Mouse (Mus musculus) ES-Bruce4 (cell line): ENCODE measurements at regions not wholly inside any gene's neighbourhood (a gene's known extent, or its start where the extent isn't known, plus 50 kb on each side); places are given as distances from the start of the nearest gene placed in this dataset.

Experiments used
- H3K27ac ChIP-seq: 2 replicates; pipeline ENCODE4 v1.5.1; 2012; ENCODE audit warnings: low read length, inconsistent platforms; ENCODE audit not compliant: insufficient read depth
- H3K27me3 ChIP-seq: 2 replicates; pipeline ENCODE4 v1.6.1; 2012; ENCODE audit warnings: mild to moderate bottlenecking, low read length, inconsistent platforms; ENCODE audit not compliant: control insufficient read depth, poor library complexity, insufficient read depth, severe bottlenecking
- H3K36me3 ChIP-seq: 2 replicates; pipeline ENCODE4 v1.6.1; 2012; ENCODE audit warnings: inconsistent platforms, mild to moderate bottlenecking, low read length, moderate library complexity; ENCODE audit not compliant: control insufficient read depth, poor library complexity, insufficient read depth, severe bottlenecking
- H3K4me1 ChIP-seq: one replicate; pipeline ENCODE4 v1.8.1; 2011; ENCODE audit warnings: low read length; ENCODE audit not compliant: control insufficient read depth, insufficient read depth
- H3K4me3 ChIP-seq: 2 replicates; pipeline ENCODE4 v1.5.1; 2011; ENCODE audit warnings: low read depth, mild to moderate bottlenecking, low read length
- H3K9ac ChIP-seq: 2 replicates; pipeline ENCODE4 v1.6.1; 2012; ENCODE audit warnings: low read depth, mild to moderate bottlenecking, inconsistent platforms; ENCODE audit not compliant: poor library complexity, severe bottlenecking
- H3K9me3 ChIP-seq: replicated peaks from 2 replicates; pipeline ENCODE4 v1.6.1; 2012; ENCODE audit warnings: mild to moderate bottlenecking, low read length, inconsistent platforms; ENCODE audit not compliant: control insufficient read depth, poor library complexity, insufficient read depth, severe bottlenecking
- CTCF ChIP-seq: IDR thresholded peaks from one replicate; pipeline ENCODE4 v1.8.1; 2011; ENCODE audit warnings: low read depth, low read length
- EP300 ChIP-seq: IDR thresholded peaks from 2 replicates; pipeline ENCODE4 v1.6.1; 2011; ENCODE audit warnings: low read depth, low read length; ENCODE audit not compliant: insufficient read depth
- POLR2A ChIP-seq: IDR thresholded peaks from one replicate; pipeline ENCODE4 v1.8.1; 2011; ENCODE audit warnings: low read length; ENCODE audit not compliant: insufficient read depth

DNA sequence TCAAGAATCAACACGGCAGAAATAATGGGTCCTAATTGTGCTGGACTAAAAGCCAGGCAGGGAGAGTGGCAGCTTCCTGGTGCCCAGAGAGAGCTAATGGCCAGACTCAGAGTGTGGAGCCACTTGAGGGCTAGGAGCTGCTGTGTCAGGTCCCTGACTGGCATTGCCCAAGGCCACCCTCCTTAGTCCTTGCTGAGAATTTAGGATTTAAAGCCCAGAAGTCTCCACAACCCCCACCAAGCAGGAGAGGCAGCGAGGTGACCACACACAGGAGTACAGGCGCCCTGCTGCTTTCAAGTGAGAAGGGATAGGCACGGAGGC is 133.7 kb downstream of the Tpra1 start:
- H3K27me3 ChIP-seq = no peaks in the 10 kb centered on the region

DNA sequence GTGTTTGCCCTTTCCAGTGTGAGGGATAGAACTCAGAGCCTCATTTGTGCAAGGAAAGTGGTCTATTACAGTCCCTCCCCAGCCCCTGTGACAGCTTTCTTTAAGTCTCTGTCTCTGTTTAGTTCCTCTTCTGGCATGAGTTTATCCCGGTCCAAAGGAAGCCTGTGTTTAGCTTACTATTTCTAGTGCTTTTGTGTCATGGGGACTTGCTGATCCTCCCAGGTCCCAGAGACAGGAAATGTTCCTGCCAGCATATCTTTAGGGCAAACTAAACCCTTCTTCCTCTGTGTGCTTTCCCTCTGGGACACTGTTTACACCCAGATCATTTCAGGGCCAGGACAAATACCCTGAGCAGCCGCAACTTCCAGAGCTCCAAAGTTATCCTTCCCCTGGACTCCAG is 135.3 kb downstream of the Tpra1 start:
- no peaks in the 10 kb centered on the region for H3K4me1 ChIP-seq
- TF ChIP-seq CTCF (no peak), POLR2A (no peak), EP300 (no peak)
- no peak overlapping the region for H3K9ac ChIP-seq
- H3K9me3 ChIP-seq = no peaks in the 10 kb centered on the region
- no peaks in the 10 kb centered on the region for H3K27me3 ChIP-seq
- H3K4me3 ChIP-seq = no peak overlapping the region
- H3K27ac ChIP-seq = no peak overlapping the region
- H3K36me3 ChIP-seq = no peaks in the 10 kb centered on the region

More for the DNA sequence above, 133.7 kb downstream of the Tpra1 start:
- H3K4me1 ChIP-seq = no peaks in the 10 kb centered on the region
- no peak overlapping the region for H3K9ac ChIP-seq
- H3K4me3 ChIP-seq = no peak overlapping the region
- TF ChIP-seq POLR2A (no peak), CTCF (no peak), EP300 (no peak)
- H3K36me3 ChIP-seq = no peaks in the 10 kb centered on the region
- no peaks in the 10 kb centered on the region for H3K9me3 ChIP-seq
- no peak overlapping the region for H3K27ac ChIP-seq

DNA sequence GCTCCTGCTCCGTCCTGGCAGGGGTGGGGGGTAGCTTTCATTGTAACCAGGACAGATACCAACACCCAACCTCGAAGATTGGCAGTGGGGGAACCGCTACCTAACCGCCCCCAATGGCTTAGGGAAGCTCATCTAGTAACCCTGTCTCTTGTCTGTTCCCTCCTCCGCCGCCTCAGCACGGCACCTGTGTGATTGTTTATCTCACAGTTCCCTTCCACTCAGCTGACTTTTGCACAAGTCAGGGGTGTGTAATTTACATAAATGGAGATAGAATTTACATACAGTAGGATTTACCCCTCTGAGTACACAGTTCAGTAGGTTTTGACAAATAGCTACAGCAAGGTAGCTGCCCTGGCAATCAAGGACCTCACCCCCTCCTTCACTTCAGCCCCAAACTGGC is 135.8 kb downstream of the Tpra1 start:
- Histone ChIP-seq H3K9me3 (no peaks in the 10 kb centered on the region), H3K4me3 (no peak overlapping the region), H3K27me3 (no peaks in the 10 kb centered on the region), H3K4me1 (no peaks in the 10 kb centered on the region), H3K27ac (no peak overlapping the region), H3K36me3 (no peaks in the 10 kb centered on the region), H3K9ac (no peak overlapping the region)
- TF ChIP-seq POLR2A = no peak
- TF ChIP-seq EP300 = no peak
- no peak for TF ChIP-seq CTCF

DNA sequence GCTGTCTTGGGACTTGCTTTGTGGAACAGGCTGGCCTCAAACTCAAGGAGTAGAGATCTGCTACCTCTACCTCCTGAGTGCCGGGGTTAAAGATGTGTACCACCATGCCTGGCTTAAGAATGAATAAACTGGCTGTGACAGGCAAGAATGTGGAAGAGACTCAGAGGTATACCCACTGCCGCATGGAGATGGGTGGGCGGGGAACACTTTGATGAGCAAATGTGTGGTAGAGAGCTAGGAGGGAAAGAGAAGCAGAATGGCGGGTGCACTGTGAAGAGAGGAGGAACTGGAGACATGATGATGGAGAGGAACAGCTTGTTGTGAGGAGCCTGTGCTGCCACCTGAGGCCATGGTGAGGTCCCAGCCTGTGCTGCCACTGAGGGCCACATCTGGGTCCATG is 138.9 kb downstream of the Tpra1 start:
- Histone ChIP-seq H3K27ac (no peak overlapping the region), H3K4me3 (no peak overlapping the region), H3K9me3 (no peaks in the 10 kb centered on the region), H3K4me1 (peaks cover 2% of the 10 kb centered on the region), H3K36me3 (no peaks in the 10 kb centered on the region), H3K27me3 (no peaks in the 10 kb centered on the region), H3K9ac (no peak overlapping the region)
- TF ChIP-seq EP300 (no peak), POLR2A (no peak), CTCF (no peak)

DNA sequence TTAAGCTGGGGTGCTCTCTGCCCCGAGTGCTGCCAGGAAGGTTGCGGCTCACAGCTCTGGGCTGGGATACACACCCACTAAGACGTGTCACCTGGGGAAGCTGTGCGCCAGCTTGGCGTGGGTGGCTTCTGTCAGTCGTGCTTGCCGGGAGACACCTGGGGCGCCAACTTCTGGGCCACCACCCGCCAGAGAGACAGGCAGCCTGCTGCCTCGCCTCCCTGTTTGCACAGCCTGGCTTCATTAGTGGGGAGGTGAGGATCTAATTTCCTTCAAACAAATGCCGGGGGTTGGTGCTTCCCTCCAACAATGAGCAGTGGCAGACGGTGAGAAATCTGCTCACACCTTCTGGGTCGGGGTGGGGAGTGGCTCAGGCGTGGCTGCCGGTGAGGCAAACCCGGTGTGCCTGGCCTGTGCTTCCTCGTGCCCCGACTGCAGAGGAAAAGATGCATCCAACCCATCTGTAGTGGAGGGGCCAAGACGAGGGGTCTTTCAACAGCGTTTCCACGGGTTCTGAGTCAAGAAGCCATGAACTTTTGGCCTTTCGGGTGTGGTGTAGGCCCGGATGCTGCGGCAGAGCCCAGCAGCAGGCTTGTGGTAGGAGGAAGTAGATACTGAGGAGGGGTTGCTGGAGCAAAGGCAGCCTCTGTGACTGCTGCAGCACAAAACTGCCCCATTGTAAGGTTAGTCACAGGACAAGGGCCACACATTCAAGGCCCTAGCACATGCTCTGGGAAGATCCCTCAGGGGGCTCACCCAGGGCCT is 140.6 kb downstream of the Tpra1 start:
- Histone ChIP-seq H3K9ac (no peak overlapping the region), H3K27ac (no peak overlapping the region), H3K4me3 (no peak overlapping the region), H3K36me3 (no peaks in the 10 kb centered on the region), H3K9me3 (no peaks in the 10 kb centered on the region), H3K27me3 (no peaks in the 10 kb centered on the region), H3K4me1 (peaks cover 2% of the 10 kb centered on the region)
- TF ChIP-seq EP300 (no peak), CTCF (no peak), POLR2A (no peak)

DNA sequence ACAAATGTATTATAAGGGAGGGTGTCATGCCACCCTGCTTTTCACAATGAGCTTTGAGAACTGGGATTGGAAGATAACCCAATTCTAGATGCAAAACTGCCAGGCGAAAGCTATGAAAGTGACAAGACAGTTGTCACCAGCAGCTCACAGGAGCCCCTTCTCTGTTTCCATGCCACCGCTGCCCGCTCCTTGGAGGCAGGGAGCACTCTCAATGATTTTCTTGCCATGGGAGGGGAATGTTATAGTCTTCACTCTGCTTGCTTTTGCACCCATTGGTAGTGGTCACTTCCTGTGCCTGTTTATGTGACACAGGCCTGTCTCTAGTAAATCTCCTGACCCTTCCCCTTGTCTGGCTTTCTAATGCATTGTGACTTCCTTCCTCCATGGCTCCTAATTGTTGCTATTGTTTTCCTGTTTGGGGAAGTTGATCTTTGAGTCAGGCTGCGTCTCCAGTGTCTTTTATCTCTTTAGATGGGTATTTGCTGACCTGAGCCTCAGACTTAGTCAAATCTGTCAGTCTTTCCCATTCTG is 143.4 kb downstream of the Tpra1 start:
- peaks cover 2% of the 10 kb centered on the region for H3K4me1 ChIP-seq
- no peaks in the 10 kb centered on the region for H3K9me3 ChIP-seq
- no peak for TF ChIP-seq POLR2A
- no peak for TF ChIP-seq CTCF
- TF ChIP-seq EP300 = no peak
- H3K9ac ChIP-seq = no peak overlapping the region
- no peaks in the 10 kb centered on the region for H3K27me3 ChIP-seq
- no peak overlapping the region for H3K4me3 ChIP-seq
- no peak overlapping the region for H3K27ac ChIP-seq
- H3K36me3 ChIP-seq = no peaks in the 10 kb centered on the region
